Mouse (Mus musculus) G1E (cell line): ENCODE results near the gene Cacng7. TPM values are rescaled to one million over a fixed set of nuclear protein-coding genes. Genes with fewer than 3 reads are reported as not detected.
A peak's percentile ranks its signal among the peaks of the same experiment; 100 is the strongest.

Experiments used
- ATAC-seq: 2 replicates; pipeline ENCODE4 v1.8.0; 2016; ENCODE audit warnings: mild to moderate bottlenecking; ENCODE audit not compliant: insufficient number of reproducible peaks, poor library complexity, low FRiP score, severe bottlenecking; ENCODE audit errors: extremely low read depth
- DNase-seq: peaks from one replicate; pipeline ENCODE4 v3.0.0; 2012; ENCODE audit warnings: low spot score
- H3K27me3 ChIP-seq: 2 replicates; pipeline ENCODE4 v1.6.1; 2012; ENCODE audit warnings: mild to moderate bottlenecking, low read length, inconsistent platforms; ENCODE audit not compliant: insufficient read depth
- H3K36me3 ChIP-seq: replicated peaks from 2 replicates; pipeline ENCODE3; 2012; ENCODE audit warnings: mild to moderate bottlenecking, inconsistent platforms
- H3K4me1 ChIP-seq: 2 replicates; pipeline ENCODE4 v1.6.1; 2012; ENCODE audit warnings: low read depth, low read length, inconsistent platforms, mixed read lengths; ENCODE audit not compliant: insufficient read depth
- H3K4me3 ChIP-seq: 2 replicates; pipeline ENCODE4 v1.5.1; 2012; ENCODE audit warnings: low read depth, mild to moderate bottlenecking, inconsistent platforms, low read length, moderate library complexity, mixed read lengths
- H3K9me3 ChIP-seq: replicated peaks from 2 replicates; pipeline ENCODE4 v1.6.1; 2012; ENCODE audit warnings: inconsistent platforms
- CTCF ChIP-seq: IDR thresholded peaks from 2 replicates; pipeline ENCODE4 v1.5.1; 2012; ENCODE audit warnings: low read depth, low read length, inconsistent platforms, mixed read lengths
- GATA1 ChIP-seq: IDR thresholded peaks from 2 replicates; pipeline ENCODE4 v1.6.1; 2012; ENCODE audit warnings: borderline replicate concordance, low read length, inconsistent platforms, mixed read lengths
- GATA2 ChIP-seq: IDR thresholded peaks from 2 replicates; pipeline ENCODE4 v1.6.1; 2012; ENCODE audit warnings: low read depth, low read length, inconsistent platforms, borderline replicate concordance
- POLR2AphosphoS5 ChIP-seq: IDR thresholded peaks from 2 replicates; pipeline ENCODE4 v1.6.1; 2012; ENCODE audit warnings: low read depth, low read length, inconsistent platforms; ENCODE audit not compliant: insufficient replicate concordance
- TAL1 ChIP-seq: conservative IDR thresholded peaks from 2 replicates; pipeline ENCODE4 v1.6.1; 2012; ENCODE audit warnings: low read depth, low read length, inconsistent platforms, mixed read lengths
- polyA plus RNA-seq: library from polyadenylated mRNA; stranded (reverse); fragments of >175 nt; gene quantifications from 2 replicates; pipeline ENCODE4 v1.2.3, GENCODE M21; 2012
- total RNA-seq, 2 experiments: library from RNA; stranded (forward) in 1 of 2; stranded (reverse) in 1 of 2; fragments of 200-1000 nt in 1 of 2; fragments of >200 nt in 1 of 2; fragmentation: Nextera tagmentation in 1 of 2; gene quantifications; 2 replicates each; pipeline ENCODE4 v1.2.3; 2014 to 2017

The Cacng7 gene
- total and polyA plus RNA-seq, 3 experiments = 0.22 TPM; not detected in 2

GRCm38 (mm10) chr7:3329776-3330546 lies 2.8 kb upstream of the Cacng7 start:
- peak; percentile 67 for TF ChIP-seq CTCF
- TF ChIP-seq POLR2AphosphoS5 = no peak
- DNase-seq = peak; percentile 40
- H3K4me3 ChIP-seq = no peak overlapping the region
- H3K4me1 ChIP-seq = no peaks in the 10 kb centered on the region
- H3K36me3 ChIP-seq = no peaks in the 10 kb centered on the region
- no peaks in the 10 kb centered on the region for H3K27me3 ChIP-seq
- no peaks in the 10 kb centered on the region for H3K9me3 ChIP-seq
- peak; percentile 63 for ATAC-seq

GRCm38 (mm10) chr7:3331171-3331570 lies 1.6 kb upstream of the Cacng7 start:
- Histone ChIP-seq H3K4me1 (no peaks in the 10 kb centered on the region), H3K4me3 (no peak overlapping the region), H3K27me3 (no peaks in the 10 kb centered on the region), H3K36me3 (no peaks in the 10 kb centered on the region), H3K9me3 (no peaks in the 10 kb centered on the region)
- ATAC-seq = no peak
- TF ChIP-seq GATA1 = no peak
- no peak for TF ChIP-seq GATA2
- no peak for TF ChIP-seq CTCF
- TF ChIP-seq TAL1 = no peak
- TF ChIP-seq POLR2AphosphoS5 = no peak
- no peak for DNase-seq

- no peak for ATAC-seq
- Histone ChIP-seq H3K4me3 (no peak overlapping the region), H3K4me1 (no peaks in the 10 kb centered on the region), H3K36me3 (no peaks in the 10 kb centered on the region), H3K9me3 (no peaks in the 10 kb centered on the region), H3K27me3 (no peaks in the 10 kb centered on the region)
- TF ChIP-seq GATA2 (no peak), POLR2AphosphoS5 (no peak), GATA1 (no peak), TAL1 (no peak), CTCF (no peak)
- no peak for DNase-seq
Measured at GRCm38 (mm10) chr7:3331581-3332223, 1.1 kb upstream of the Cacng7 start.

GRCm38 (mm10) chr7:3332224-3332615 lies 535 bp upstream of the Cacng7 start:
- no peaks in the 10 kb centered on the region for H3K36me3 ChIP-seq
- DNase-seq (no peak), ATAC-seq (no peak)
- H3K27me3 ChIP-seq = no peaks in the 10 kb centered on the region
- no peak overlapping the region for H3K4me3 ChIP-seq
- H3K4me1 ChIP-seq = no peaks in the 10 kb centered on the region
- no peak for TF ChIP-seq POLR2AphosphoS5
- TF ChIP-seq GATA2 = no peak
- no peak for TF ChIP-seq CTCF
- no peak for TF ChIP-seq GATA1
- TF ChIP-seq TAL1 = no peak
- no peaks in the 10 kb centered on the region for H3K9me3 ChIP-seq

- no peak for DNase-seq
- no peak for TF ChIP-seq TAL1
- no peak for TF ChIP-seq CTCF
- no peak for TF ChIP-seq GATA1
- no peak for TF ChIP-seq POLR2AphosphoS5
- TF ChIP-seq GATA2 = no peak
- H3K9me3 ChIP-seq = no peaks in the 10 kb centered on the region
- no peaks in the 10 kb centered on the region for H3K36me3 ChIP-seq
- no peak for ATAC-seq
- H3K4me1 ChIP-seq = no peaks in the 10 kb centered on the region
- no peaks in the 10 kb centered on the region for H3K27me3 ChIP-seq
- no peak overlapping the region for H3K4me3 ChIP-seq
Measured at GRCm38 (mm10) chr7:3333542-3333941, 787 bp downstream of the Cacng7 start.

GRCm38 (mm10) chr7:3336412-3336811 lies 3.7 kb downstream of the Cacng7 start:
- TF ChIP-seq CTCF (no peak), GATA2 (no peak), GATA1 (no peak), TAL1 (no peak), POLR2AphosphoS5 (no peak)
- H3K27me3 ChIP-seq = no peaks in the 10 kb centered on the region
- no peaks in the 10 kb centered on the region for H3K9me3 ChIP-seq
- no peaks in the 10 kb centered on the region for H3K4me1 ChIP-seq
- no peak for ATAC-seq
- no peak overlapping the region for H3K4me3 ChIP-seq
- no peak for DNase-seq
- no peaks in the 10 kb centered on the region for H3K36me3 ChIP-seq
